Mouse (Mus musculus): ENCODE measurements around the gene Wdr63. TPM values are rescaled to one million over a fixed set of nuclear protein-coding genes. Genes with fewer than 3 reads are reported as not detected.

Wdr63 gene
- total and polyA plus RNA-seq, 3 experiments = not detected

- H3K27me3 ChIP-seq (ENCODE audit: control insufficient read depth in 1 of 2, insufficient read depth in 2 of 2, low read length in 2 of 2) = no peaks in the 10 kb centered on the region; a peak in 1 of 4 replicates
- no peak overlapping the region for H3K9ac ChIP-seq (ENCODE audit: control insufficient read depth, low read depth, low read length, poor library complexity, severe bottlenecking)
- H3K4me1 ChIP-seq (ENCODE audit: control insufficient read depth in 1 of 2, insufficient read depth in 2 of 2, low read length in 2 of 2) = no peaks in the 10 kb centered on the region
- no peak overlapping the region for H3K4me3 ChIP-seq (ENCODE audit: control insufficient read depth in 1 of 2, insufficient read depth in 1 of 2, low read depth in 2 of 2, low read length in 2 of 2)
- TF ChIP-seq POLR2AphosphoS5 (IDR thresholded peaks at IDR 0.05; ENCODE audit: borderline replicate concordance, low read depth, low read length) = no peak
- TF ChIP-seq ZC3H11A (IDR thresholded peaks at IDR 0.05; ENCODE audit: low read depth, low read length) = no peak
- no peak for TF ChIP-seq NRF1 (IDR thresholded peaks at IDR 0.05; ENCODE audit: insufficient read depth, low read depth, low read length, poor library complexity, severe bottlenecking)
- no peak for TF ChIP-seq UBTF (IDR thresholded peaks at IDR 0.05; ENCODE audit: borderline replicate concordance, insufficient read depth, low read depth, low read length)
- TF ChIP-seq MYB (IDR thresholded peaks at IDR 0.05; ENCODE audit: low read depth, low read length) = no peak
- no peak for TF ChIP-seq HCFC1 (IDR thresholded peaks at IDR 0.05; ENCODE audit: low read depth, low read length)
- TF ChIP-seq MAZ (IDR thresholded peaks at IDR 0.05; ENCODE audit: low read depth, low read length) = no peak
- TF ChIP-seq GABPA (IDR thresholded peaks at IDR 0.05; ENCODE audit: low read depth, low read length) = no peak
- no peak for TF ChIP-seq POLR2AphosphoS2 (IDR thresholded peaks at IDR 0.05; ENCODE audit: low read length)
- TF ChIP-seq GATA1 (IDR thresholded peaks at IDR 0.05; ENCODE audit: low read depth, low read length) = no peak
- no peak for TF ChIP-seq MEF2A (IDR thresholded peaks at IDR 0.05; ENCODE audit: extremely low read depth, insufficient replicate concordance, low read depth, low read length, poor library complexity, severe bottlenecking)
- TF ChIP-seq BHLHE40 (IDR thresholded peaks at IDR 0.05; ENCODE audit: borderline replicate concordance, low read depth, low read length) = no peak
- no peak for TF ChIP-seq MYC (IDR thresholded peaks at IDR 0.05; ENCODE audit: low read depth, low read length)
- TF ChIP-seq USF1 (IDR thresholded peaks at IDR 0.05; ENCODE audit: low read depth, low read length) = no peak
- no peak for TF ChIP-seq TAL1 (IDR thresholded peaks at IDR 0.05; ENCODE audit: low read length)
- no peak for TF ChIP-seq MAX (IDR thresholded peaks at IDR 0.05; ENCODE audit: low read length)
- no peak for TF ChIP-seq ETS1 (IDR thresholded peaks at IDR 0.05; ENCODE audit: low read depth, low read length)
- TF ChIP-seq NELFE (IDR thresholded peaks at IDR 0.05; ENCODE audit: low read depth, low read length) = no peak
- no peak for TF ChIP-seq CHD1 (IDR thresholded peaks at IDR 0.05; ENCODE audit: low read depth, low read length)
- H3K9me3 ChIP-seq (replicated peaks; ENCODE audit: insufficient read depth, low read length) = no peaks in the 10 kb centered on the region
- DNase-seq (ENCODE audit: low read depth, low spot score) = no peak
- H3K27ac ChIP-seq (ENCODE audit: control insufficient read depth, low read depth, low read length) = no peak overlapping the region
- H3K36me3 ChIP-seq (ENCODE audit: control insufficient read depth in 1 of 2, insufficient read depth in 2 of 2, low read length in 2 of 2) = no peaks in the 10 kb centered on the region
- no peaks in the 10 kb centered on the region for H3K79me2 ChIP-seq (ENCODE audit: control insufficient read depth, insufficient read depth, low read length, poor library complexity)
Measured at GRCm38 (mm10) chr3:146028406-146028805, 79.5 kb downstream of the Wdr63 start.

- H3K9me3 ChIP-seq (replicated peaks; ENCODE audit: insufficient read depth, low read length) = no peaks in the 10 kb centered on the region
- H3K79me2 ChIP-seq (ENCODE audit: control insufficient read depth, insufficient read depth, low read length, poor library complexity) = no peaks in the 10 kb centered on the region
- TF ChIP-seq MXI1 (IDR thresholded peaks at IDR 0.05; ENCODE audit: low read depth, low read length) (no peak), CTCF (IDR thresholded peaks at IDR 0.05 in 2 of 3, conservative IDR thresholded peaks at IDR 0.05 in 1 of 3; ENCODE audit: control insufficient read depth in 1 of 3, insufficient read depth in 1 of 3, low read depth in 2 of 3, low read length in 3 of 3, poor library complexity in 1 of 3, severe bottlenecking in 1 of 3) (no peak), SMC3 (IDR thresholded peaks at IDR 0.05; ENCODE audit: low read depth, low read length) (no peak), ELF1 (IDR thresholded peaks at IDR 0.05; ENCODE audit: low read depth, low read length) (no peak), ZC3H11A (IDR thresholded peaks at IDR 0.05; ENCODE audit: low read depth, low read length) (no peak), ETS1 (IDR thresholded peaks at IDR 0.05; ENCODE audit: low read depth, low read length) (no peak), TCF12 (IDR thresholded peaks at IDR 0.05; ENCODE audit: low read depth, low read length) (no peak), MYB (IDR thresholded peaks at IDR 0.05; ENCODE audit: low read depth, low read length) (no peak)
- H3K4me1 ChIP-seq (ENCODE audit: control insufficient read depth in 1 of 2, insufficient read depth in 2 of 2, low read length in 2 of 2) = no peaks in the 10 kb centered on the region
- H3K9ac ChIP-seq (ENCODE audit: control insufficient read depth, low read depth, low read length, poor library complexity, severe bottlenecking) = no peak overlapping the region
- no peak for DNase-seq (ENCODE audit: low read depth, low spot score)
- H3K4me3 ChIP-seq (ENCODE audit: control insufficient read depth in 1 of 2, insufficient read depth in 1 of 2, low read depth in 2 of 2, low read length in 2 of 2) = no peak overlapping the region
- no peak overlapping the region for H3K27ac ChIP-seq (ENCODE audit: control insufficient read depth, low read depth, low read length)
- H3K36me3 ChIP-seq (ENCODE audit: control insufficient read depth in 1 of 2, insufficient read depth in 2 of 2, low read length in 2 of 2) = 0 out of 4 replicates have a peak, but pooled peaks cover 0 to 2% of the 10 kb centered on the region in 2 experiments
- no peaks in the 10 kb centered on the region for H3K27me3 ChIP-seq (ENCODE audit: control insufficient read depth in 1 of 2, insufficient read depth in 2 of 2, low read length in 2 of 2)
Measured at GRCm38 (mm10) chr3:146027116-146027515, 80.8 kb downstream of the Wdr63 start.

Measured in MEL (cell line).